Mouse (Mus musculus): ENCODE data around the gene Slc25a51.

Gene Slc25a51

DNA sequence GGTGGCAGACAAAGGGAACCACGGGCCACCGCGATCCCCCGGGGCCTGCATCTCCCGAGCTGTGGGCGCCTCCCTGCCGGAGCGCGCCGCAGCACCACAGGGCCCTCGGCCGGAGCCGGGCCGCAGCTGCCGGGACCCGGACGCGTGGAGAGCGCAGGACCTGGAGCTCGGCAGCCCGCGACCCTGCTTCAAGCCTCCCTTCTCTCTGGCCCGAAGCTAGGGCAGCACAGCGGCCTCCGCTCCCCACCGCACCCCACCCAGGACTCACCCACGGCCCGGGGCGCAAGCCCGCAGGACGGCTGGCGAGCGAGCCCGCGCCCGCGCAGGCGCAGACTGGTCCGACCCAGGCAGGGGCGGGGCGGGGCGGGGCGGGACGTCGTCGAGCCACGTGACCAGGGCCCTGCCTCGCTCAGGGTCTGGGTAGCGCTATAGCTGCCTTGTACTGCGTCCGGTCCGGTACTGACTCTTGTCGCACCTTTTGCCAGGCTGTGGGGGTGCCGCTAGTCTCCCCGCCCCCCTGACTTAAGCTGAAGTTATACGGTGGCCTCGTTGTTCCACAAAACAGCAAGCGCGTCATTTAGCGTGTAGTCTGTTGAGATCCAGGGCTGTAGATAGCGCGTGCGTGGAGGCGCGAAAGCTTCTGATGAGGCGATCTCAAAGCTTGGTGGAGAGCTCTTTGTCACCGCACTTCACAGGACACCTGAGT is at the start of gene Slc25a51:
TSS of gene Slc25a51 (minus strand) at position 340 of the 706 bp plus-strand sequence.
- DNase-seq (ENCODE audit: low spot score): peak; percentile 90

DNA sequence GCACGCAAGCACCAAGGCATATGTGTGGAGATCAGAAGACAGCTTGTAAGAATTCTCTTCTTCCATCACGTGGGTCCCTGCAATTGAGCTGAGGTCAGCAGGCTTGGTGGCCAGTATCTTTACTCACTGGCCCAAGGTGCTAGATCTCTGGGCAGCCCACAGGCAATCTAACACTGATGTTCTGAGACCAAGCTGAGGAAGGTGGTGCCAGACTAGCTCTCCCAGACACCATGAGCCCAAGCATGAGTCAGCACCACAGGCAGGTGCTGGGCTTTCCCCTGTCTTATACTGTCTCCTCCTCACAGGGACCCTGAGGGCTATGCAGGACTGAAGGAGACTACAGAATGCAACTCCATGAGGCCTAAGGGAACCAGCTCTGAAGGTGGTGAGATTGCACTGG is 49.0 kb upstream of the Slc25a51 start:
- no peak for DNase-seq (ENCODE audit: low spot score)

DNA sequence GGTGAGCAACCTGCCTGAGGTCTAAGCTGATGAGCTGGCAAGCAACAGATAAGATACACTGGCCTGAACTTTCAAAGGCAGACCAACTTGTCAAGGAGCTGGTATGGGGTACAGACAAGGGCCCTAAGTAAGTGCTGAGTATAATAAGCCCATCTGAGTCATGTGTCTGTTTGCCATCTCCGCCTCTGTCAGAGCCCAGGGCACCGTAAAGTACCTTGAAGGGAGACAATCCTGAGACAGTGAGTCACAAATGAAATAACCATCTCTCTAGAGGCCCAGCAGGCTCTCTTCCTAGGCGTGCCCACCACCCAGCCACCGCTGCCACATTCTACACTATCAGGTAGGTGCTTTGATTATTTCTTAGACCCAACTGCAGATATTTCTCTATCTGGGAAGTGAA is 46.4 kb upstream of the Slc25a51 start:
- no peak for DNase-seq (ENCODE audit: low spot score)

DNA sequence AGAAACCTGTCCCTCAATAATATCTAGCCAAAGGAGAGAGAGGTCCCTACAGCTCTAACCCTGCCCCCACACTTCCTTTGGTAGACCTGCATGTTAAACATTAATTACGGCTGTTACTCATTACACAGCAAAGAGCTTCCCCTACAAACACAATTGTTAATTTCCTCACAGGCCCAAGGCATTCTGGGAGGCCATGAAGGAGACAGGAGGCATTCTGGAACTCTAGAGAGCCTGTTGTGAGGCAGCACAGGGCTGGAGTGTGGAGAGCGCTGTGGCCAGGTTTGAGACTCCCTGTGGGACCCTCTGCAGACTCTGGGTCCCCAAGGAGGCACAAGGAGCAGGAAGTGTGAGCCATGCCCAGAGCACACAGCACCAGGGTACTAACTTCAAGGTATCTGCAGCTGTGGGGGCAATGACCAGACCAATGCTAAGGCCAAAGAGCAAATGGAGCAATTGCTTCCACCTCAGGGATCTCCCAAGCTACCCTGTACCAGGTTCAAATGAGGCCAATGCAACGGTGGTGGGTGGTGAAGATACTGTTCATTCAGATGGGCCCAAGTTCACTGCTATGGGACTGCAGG is 44.8 kb upstream of the Slc25a51 start:
- no peak for DNase-seq (ENCODE audit: low spot score)

DNA sequence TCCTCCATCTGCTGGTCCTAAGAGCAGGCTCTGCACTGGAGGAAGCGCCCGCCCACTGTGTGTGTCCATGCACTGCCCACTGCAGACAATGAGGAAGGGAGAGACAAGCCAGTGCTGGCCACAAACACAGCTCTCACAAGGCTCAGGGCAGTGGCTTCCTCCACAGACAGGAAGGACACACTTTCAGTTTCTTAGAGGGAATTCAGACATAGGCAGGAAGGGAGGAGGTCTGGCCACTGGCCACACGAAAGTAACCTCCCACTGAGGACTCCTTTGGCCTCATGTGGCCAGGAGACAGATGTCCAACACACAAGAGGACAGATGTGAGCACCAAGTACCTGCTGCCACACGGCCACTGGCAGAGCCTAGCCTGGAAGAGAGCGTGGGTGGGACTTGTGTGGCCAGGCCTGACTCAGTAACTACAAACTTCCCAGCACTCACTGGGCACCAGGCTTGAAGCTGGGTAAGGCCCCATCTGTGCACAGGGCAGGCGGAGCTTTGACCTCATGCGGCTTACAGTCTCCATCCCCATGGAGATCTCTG is 44.1 kb upstream of the Slc25a51 start:
- no peak for DNase-seq (ENCODE audit: low spot score)

DNA sequence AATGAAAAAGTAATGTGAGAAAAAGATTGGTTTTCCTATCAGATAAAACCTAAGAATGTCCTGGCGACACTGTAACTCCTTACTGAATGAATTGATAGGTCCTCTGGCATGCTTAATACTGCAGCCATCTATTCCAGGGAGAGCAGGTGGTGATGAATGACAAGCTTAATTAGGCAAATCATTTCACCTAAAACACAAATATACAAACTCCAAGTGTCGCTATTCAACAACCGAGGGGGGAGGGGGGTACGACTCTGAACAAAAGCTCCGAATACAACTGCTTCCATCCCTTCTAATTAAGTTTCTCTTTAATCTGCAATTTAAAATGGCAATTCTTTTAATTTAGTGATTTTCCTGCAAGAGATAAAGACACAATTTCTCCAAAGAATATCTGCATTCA is 40.4 kb upstream of the Slc25a51 start:
- DNase-seq (ENCODE audit: low spot score): no peak

DNA sequence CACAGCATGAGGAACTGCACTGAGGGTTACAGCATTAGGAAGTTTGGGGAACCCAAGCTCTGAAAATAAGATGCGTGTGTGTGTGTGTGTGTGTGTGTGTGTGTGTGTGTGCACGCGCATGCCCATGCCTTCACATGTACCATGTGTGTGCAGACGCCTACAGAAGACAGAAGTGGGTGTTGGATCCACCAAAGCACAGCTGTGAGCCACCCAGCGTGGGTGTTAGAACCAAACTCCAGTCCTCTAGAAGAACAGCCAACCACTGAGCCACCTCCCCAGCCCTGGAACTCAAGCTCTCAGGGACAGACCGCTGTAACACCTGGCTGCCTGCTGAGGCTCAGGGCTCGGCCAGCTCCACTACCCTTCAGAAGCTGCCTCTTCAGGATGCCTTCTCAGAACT is 39.9 kb upstream of the Slc25a51 start:
- no peak for DNase-seq (ENCODE audit: low spot score)

DNA sequence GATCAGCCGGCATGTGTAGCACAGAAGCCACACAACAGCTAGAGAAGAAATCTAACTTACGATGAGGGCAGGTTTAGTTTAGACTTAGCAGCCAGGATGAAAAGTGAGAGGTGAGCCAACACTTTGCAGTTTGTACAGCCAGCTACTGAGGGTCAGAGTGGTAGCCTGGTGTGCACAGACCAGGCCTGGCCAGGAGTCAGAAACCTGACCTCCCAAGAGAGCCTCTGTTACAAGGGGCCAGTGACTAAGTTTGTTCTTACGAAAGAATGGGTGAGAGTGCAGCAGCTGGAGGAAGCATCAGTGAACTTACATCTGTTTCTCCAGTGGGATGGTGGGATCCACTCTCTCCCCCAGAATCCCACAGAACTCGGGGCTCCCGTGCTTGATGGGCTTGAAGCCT is 38.6 kb upstream of the Slc25a51 start:
- DNase-seq (ENCODE audit: low spot score): no peak

DNA sequence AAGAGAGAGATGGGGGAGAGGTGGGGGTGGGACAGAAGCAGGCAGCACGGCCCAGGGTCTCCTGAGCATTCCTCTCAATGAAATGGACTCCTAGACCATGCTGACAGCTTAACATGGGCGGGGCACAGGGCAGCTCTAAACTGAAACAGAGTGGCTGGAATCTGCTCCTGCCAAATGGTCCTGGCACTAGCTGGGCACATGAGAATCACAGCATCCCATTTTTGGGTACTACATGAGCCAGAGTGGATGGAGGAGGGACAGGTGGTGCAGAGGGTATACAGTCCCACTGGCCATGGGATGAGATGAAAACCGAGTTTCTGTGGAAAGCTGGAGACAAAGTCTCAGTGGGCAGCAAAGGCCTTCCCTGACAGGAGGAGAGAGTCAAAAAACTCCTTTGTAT is 36.7 kb upstream of the Slc25a51 start:
- no peak for DNase-seq (ENCODE audit: low spot score)

DNA sequence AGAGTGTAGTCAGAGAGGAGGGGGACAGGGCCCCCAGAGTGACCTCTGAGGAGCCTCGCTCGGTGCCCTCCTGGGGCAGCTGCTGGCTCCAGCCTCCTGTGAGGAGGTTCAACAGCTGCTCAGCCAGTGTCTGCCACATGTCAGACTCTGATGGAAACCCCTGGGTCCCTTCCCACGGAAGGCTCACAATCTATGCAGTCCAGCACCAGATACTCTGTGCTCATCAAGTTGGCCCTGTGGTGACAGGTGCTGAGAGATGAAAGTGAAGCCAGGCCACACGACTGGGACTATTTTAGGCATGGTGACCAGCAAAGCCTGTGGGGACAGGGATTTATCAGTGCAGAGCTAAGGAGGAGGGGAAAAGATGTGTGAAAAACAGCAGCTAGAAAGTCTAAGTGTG is 36.2 kb upstream of the Slc25a51 start:
- peak; percentile 50 for DNase-seq (ENCODE audit: low spot score)

DNA sequence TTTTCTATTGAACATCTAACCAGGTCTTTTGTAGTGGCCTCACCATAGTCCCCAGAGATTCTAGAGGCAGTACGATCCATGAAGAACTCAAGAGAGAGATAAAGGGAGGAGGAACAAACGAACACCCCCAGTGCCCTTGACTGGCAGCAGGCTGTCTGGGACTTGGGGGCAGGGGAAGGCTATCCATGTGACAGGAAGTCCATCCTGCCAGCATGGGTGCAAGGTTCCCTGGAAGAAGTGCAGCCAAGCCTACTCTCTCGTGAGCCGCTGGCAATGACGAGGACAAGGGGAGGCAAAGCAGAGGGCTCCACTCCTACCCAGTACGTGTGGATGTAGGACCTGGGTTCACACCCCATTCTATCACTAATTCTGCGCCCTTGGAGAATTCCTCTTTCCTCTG is 35.1 kb upstream of the Slc25a51 start:
- DNase-seq (ENCODE audit: low spot score): no peak

DNA sequence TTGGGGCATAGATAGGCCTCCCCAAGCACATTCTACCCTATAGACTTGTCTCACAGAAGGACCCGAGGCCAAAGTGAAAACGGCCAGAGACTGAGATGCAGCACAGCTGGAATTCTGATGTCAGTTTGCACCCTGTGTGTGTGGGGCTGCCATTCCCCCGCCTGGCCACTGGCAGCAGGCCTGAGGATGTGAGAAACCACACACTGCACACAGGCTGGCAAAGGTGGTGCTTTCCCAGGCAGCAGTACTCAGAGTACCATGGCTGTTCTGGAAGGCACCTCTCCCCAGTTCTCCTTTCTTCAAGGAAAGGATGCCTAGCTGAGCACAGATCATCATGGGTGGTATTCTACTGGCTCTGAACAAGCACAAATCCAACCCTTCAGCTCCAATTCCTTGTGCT is 33.7 kb upstream of the Slc25a51 start:
- no peak for DNase-seq (ENCODE audit: low spot score)

DNA sequence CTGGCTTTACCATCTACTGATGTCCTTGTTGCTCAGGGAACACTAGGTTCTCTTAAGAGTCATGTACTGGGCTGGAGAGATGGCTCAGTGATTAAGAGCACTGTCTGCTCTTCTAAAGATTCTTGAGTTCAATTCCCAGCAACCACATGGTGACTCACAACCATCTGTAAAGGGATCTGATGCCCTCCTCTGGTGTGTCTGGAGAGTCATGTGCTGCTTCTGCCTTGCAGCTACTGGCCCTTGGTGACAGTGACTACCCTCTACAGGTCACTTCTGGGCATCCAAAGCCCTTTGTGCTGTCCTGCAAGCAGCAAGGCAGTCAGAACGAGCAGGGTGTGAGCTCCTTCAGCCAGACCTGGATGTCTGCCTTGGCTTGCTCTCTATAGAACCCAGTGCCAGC is 33.2 kb upstream of the Slc25a51 start:
- no peak for DNase-seq (ENCODE audit: low spot score)

DNA sequence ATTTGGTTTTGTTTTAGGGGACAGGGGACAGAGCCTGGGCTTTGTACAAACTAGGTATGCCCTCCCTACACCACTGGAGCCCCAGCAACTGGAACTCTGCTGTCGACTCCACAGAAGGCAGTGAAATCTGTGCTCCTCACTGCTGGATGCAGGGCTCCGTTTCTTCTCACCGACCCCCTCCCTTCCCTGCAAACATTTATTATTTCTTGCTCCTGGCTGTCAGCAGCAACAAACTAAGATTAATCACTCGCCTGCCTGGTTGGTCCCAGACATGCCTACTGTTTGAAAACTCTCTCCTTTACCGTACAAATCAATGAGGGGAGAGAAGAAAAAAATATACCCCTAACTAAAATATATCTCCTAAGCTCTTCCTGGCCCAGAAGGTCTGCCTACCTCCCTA is 30.7 kb upstream of the Slc25a51 start:
- no peak for DNase-seq (ENCODE audit: low spot score)

DNA sequence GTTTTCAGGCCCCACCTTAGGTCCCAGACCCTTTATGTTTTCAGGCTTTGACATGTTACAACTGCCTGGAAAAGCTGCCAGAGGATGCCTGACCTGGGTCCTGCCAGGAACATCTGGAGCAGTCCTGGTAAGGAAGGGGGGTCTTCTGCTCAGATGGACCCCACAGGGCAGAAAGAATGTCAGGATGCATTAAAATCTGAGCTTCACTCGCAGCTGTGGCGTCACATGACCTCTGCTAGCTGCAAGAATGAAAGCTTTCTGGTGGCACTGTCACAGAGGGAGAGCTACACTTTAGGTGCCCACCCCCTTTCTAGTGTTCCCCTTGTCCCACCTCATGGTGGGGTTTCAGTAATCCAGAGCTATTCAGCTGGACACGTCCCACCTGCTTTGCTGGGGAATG is 28.4 kb upstream of the Slc25a51 start:
- DNase-seq (ENCODE audit: low spot score): peak; percentile 75

DNA sequence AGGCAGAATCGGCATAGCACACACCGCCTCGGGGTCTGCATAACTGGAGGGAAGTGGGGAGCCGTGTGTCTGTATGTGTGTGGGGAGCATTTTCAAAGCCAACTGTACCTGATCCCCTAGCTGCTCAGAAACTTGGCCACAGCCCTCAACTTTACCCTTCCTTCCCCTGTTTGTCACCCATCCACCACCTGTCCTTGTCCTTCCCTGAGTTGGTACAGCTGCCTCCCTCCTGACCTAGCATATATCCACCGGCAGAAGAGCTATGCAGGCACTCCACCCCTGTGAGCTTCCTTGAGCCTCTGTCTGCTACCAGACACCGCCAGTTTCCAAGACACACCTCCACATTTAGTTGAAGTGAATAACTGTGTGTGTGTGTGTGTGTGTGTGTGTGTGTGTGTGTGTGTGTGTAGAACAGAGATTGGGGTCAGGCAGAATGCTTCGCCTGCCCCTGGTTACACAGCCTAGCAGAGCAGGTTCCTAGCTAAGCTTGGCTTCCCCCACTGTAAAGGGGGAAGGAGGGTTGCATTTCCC is 27.9 kb upstream of the Slc25a51 start:
- no peak for DNase-seq (ENCODE audit: low spot score)

DNA sequence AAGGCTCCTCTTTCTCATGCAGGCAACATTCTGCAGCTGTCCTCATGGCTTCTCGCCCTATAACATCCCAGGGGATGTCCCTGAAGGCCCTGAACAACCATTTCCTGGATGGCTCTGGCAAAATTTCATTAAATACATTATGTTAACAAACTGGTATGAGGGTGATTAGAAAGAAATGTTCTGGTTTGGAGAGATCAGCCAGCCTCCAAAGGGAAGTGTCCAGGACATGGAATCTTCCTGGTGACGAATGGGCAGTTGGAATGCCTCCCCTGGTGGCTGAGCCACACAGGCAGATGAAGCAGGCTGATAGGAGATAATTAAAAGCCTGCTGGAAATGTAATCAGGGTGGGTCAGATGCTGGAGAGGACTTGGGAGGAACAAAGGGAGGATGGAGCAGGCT is 27.3 kb upstream of the Slc25a51 start:
- no peak for DNase-seq (ENCODE audit: low spot score)

DNA sequence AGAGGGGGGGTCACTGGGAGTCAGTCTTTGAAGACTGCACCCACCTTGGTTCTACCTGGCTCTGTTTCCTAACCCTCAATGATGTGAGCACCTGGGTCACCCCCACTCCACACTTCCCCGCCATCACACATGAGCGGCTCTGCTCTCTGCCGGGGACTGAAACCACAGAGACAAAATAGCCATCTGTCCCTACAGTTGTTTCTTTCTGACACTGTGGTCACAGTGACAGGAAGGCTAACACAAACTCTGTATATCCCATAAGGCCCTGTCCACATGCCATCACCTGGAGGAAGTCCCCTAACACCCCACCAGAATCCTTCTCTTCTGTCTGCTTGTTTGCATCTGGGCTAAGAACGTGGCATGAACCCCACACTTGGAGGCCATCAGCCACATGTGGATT is 26.1 kb upstream of the Slc25a51 start:
- DNase-seq (ENCODE audit: low spot score): no peak

DNA sequence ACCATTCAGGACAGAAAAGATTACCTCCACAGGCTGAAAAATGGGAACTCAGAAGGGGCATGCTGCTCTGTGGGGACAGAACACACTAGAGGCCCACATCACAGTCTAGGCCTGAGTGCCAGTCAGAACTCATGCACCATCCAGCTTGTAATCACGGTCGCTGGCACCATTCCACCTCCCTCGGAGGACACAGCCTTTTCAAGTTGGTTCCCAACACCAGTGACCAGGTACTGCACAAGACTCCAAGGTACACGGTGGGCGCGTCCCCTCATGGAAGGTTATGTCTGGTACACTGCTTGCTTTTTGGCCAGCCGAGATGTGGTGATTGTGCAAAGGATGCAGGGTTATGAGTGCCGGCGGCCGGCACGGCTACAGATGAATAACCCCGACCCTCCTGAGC is 25.5 kb upstream of the Slc25a51 start:
- no peak for DNase-seq (ENCODE audit: low spot score)

DNA sequence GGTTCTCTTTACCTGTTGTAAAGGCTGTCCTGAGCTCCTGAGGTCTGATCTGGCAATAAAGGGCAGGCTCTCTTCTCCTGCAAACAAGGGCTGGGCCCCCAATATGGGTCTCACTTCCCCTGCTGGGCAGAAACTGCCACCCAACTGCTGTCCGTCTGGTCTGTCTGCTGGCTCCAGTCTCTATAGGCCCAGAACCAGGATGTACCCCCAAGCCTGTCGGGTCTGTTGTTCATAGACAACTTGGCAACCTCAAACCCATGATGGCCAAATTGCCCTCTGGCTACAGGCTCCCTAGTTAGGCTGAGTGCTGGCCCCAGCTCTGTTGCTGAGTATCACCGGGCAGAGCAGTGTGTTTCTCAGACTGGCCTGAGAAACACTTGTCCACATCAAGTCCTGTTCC is 23.2 kb upstream of the Slc25a51 start:
- DNase-seq (ENCODE audit: low spot score): no peak

DNA sequence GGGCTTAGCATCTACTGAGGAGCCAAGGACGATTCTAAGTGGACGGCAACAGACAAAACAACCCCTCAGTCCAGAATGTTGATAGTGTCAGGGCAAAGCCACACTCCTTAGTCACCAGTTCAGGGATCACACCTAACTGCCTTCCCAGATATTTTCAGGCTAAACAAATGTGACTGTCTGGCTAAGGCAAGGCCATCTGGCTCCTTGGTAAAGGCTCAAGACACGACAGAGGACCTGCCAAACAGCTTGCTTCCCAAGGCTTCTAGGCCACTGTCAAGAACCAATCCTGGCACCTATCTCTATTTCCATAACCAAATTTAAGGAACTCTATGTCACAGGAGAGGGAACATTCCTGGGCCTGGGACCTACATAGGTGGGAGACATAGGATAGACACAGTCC is 22.8 kb upstream of the Slc25a51 start:
- DNase-seq (ENCODE audit: low spot score): no peak

DNA sequence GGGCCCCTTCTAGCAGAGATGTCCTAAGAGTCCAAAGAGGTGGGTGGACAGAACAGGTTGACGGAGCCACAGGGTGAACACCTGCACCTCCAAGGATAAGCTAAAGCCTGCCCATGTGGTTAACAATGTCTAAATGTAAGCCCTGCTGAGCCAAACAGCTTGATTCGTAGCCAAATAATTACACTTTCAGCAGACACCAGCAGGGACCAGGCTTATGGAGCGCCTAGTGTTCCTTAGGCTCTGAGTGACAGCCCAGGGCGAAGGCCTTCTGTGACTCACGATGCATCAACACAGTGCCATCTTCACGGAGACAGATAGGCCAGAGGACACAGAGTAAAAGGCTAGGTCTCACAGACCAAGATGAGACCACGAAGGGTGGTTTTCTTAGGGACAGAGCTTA is 20.9 kb upstream of the Slc25a51 start:
- DNase-seq (ENCODE audit: low spot score): no peak

DNA sequence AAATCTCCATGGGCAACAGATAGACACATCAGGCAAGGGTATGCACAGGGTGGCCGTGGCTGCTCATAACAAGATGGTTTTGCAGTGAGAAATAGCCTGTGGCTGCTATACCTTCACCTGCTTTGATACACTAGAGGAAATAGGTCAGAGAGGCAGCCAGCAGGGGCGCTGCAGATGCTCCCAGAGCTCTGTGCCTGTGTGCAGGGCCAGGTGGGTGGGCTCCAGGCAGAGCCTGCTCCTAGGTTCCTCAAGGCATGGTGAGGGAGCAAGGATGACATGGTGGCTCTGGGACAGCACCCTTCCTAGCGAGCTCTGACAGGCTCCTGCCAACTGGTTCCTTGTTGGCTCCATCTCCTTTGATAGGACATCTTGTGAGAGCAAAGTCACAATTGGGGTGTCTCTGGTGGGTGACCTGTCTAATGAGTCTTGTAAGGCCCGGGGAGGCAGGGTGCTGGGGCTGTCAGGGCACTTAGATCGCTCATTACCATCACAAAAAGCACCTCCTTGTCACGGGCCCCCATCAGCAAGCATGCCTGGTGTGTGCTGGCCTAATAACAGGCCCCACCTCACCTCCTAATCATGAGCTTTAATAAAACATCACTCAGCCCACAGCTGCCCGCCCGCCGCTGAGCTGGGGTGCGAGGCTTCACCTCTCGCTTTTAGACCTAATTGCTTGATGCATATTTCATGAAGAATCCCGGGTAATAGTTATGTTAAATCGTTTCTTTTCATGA is 18.3 kb upstream of the Slc25a51 start:
- peak; percentile 73 for DNase-seq (ENCODE audit: low spot score)

Measured in retina, embryonic 14.5 days (tissue).